Mouse (Mus musculus): ENCODE data around the gene Nae1. TPM values are rescaled to one million over a fixed set of nuclear protein-coding genes. Genes with fewer than 3 reads are reported as not detected.

Nae1 gene
- polyA plus RNA-seq, 1 experiment from 2014 or later = 110 TPM

DNA sequence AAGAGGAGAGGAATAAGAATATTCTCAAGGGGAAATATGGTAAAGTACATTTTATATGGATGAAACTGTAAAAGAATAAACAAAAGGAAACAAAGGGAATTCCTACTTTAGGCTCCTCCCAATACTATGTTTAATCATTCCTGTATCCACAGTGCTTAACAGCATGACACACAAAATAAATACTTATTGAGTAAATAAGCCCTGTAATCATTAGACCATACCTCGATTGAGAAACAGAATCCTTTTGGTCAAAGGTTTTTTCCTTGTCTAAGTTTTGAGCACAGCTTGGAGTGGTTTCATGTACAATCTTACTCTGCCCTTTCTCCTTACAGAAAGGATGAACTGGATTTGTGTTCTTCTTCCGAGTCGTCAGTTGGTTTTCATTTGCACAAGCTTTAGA lies 62.0 kb downstream of the Nae1 start:
- WGBS = 77% methylated on average over 3 of the region's 3 CpGs
- Histone ChIP-seq H3K27me3 (ENCODE audit: control insufficient read depth, insufficient read depth, low read depth, low read length) (no peaks in the 10 kb centered on the region), H3K36me3 (ENCODE audit: control insufficient read depth, insufficient read depth, low read length) (no peaks in the 10 kb centered on the region), H3K4me1 (ENCODE audit: control insufficient read depth, insufficient read depth, low read length) (no peaks in the 10 kb centered on the region), H3K27ac (ENCODE audit: low read length) (no peak overlapping the region), H3K4me2 (ENCODE audit: low read length) (no peak overlapping the region), H3K9me3 (replicated peaks; ENCODE audit: control insufficient read depth, low read length, poor library complexity, severe bottlenecking) (no peaks in the 10 kb centered on the region), H3K4me3 (ENCODE audit: low read depth, low read length) (no peak overlapping the region), H3K9ac (ENCODE audit: low read depth, low read length) (no peak overlapping the region)
- ATAC-seq = no peak

DNA sequence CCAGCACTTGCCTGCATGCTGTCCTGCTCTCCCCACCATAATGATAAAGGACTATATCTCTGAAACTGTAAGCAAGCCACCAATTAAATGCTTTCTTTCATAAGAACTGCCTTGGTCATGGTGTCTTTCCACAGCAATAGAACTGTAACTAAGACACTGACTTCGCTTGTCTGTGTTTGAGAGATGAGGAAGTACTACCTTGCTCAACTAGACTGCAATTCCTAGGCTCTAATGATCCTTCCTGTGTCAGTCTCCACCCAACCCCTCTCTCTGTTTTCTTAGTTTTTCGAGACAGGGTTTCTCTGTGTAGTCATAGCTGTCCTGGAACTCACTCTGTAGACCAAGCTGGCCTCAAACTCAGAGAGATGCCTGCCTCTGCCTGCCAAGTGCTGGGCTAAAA lies 67.0 kb downstream of the Nae1 start:
- no peak overlapping the region for H3K9ac ChIP-seq (ENCODE audit: low read depth, low read length)
- no peak overlapping the region for H3K4me3 ChIP-seq (ENCODE audit: low read depth, low read length)
- WGBS = 78% methylated on average over 2 of the region's 2 CpGs
- H3K36me3 ChIP-seq (ENCODE audit: control insufficient read depth, insufficient read depth, low read length) = no peaks in the 10 kb centered on the region
- no peak for ATAC-seq
- no peaks in the 10 kb centered on the region for H3K4me1 ChIP-seq (ENCODE audit: control insufficient read depth, insufficient read depth, low read length)
- no peaks in the 10 kb centered on the region for H3K27me3 ChIP-seq (ENCODE audit: control insufficient read depth, insufficient read depth, low read depth, low read length)
- no peak overlapping the region for H3K27ac ChIP-seq (ENCODE audit: low read length)
- H3K9me3 ChIP-seq (replicated peaks; ENCODE audit: control insufficient read depth, low read length, poor library complexity, severe bottlenecking) = no peaks in the 10 kb centered on the region
- no peak overlapping the region for H3K4me2 ChIP-seq (ENCODE audit: low read length)

Other genes starting within 250 kb of the Nae1 start
- gene Cmtm2a, start 241.5 kb downstream of the Nae1 start, polyA plus RNA-seq (2015; fragmentation: Nextera tagmentation; extraction: Ambion mirVana) = not detected in 2 replicates
- gene Gm45711, start 224.6 kb downstream of the Nae1 start, polyA plus RNA-seq (2015; fragmentation: Nextera tagmentation; extraction: Ambion mirVana) = not detected in 2 replicates
- not detected in 2 replicates for gene Cmtm1, start 224.5 kb downstream of the Nae1 start, polyA plus RNA-seq (2015; fragmentation: Nextera tagmentation; extraction: Ambion mirVana)
- not detected in 2 replicates for gene Gm11020, start 213.1 kb downstream of the Nae1 start, polyA plus RNA-seq (2015; fragmentation: Nextera tagmentation; extraction: Ambion mirVana)
- not detected in 2 replicates for gene Cmtm2b, start 212.4 kb downstream of the Nae1 start, polyA plus RNA-seq (2015; fragmentation: Nextera tagmentation; extraction: Ambion mirVana)
- 33.7 and 37.0 TPM in 2 replicates for gene Cmtm3, start 195.2 kb downstream of the Nae1 start, polyA plus RNA-seq (2015; fragmentation: Nextera tagmentation; extraction: Ambion mirVana)
- 2.7 TPM in 2 replicates for gene Cmtm4, start 138.8 kb downstream of the Nae1 start, polyA plus RNA-seq (2015; fragmentation: Nextera tagmentation; extraction: Ambion mirVana)
- 114 and 136 TPM in 2 replicates for gene Dync1li2, start 91.6 kb downstream of the Nae1 start, polyA plus RNA-seq (2015; fragmentation: Nextera tagmentation; extraction: Ambion mirVana)
- gene Terb1, start 24.7 kb downstream of the Nae1 start, polyA plus RNA-seq (2015; fragmentation: Nextera tagmentation; extraction: Ambion mirVana) = 0.70 and 0.81 TPM in 2 replicates
- gene Car7, start 52 bp upstream of the Nae1 start, polyA plus RNA-seq (2015; fragmentation: Nextera tagmentation; extraction: Ambion mirVana) = 3.5 and 4.6 TPM in 2 replicates
- 23.5 and 25.7 TPM in 2 replicates for gene Pdp2, start 56.8 kb upstream of the Nae1 start, polyA plus RNA-seq (2015; fragmentation: Nextera tagmentation; extraction: Ambion mirVana)
- not detected in 2 replicates for gene Cdh16, start 89.8 kb upstream of the Nae1 start, polyA plus RNA-seq (2015; fragmentation: Nextera tagmentation; extraction: Ambion mirVana)
- gene Rrad, start 96.7 kb upstream of the Nae1 start, polyA plus RNA-seq (2015; fragmentation: Nextera tagmentation; extraction: Ambion mirVana) = 2.9 and 3.2 TPM in 2 replicates
- gene Ciao2b, start 107.3 kb upstream of the Nae1 start, polyA plus RNA-seq (2015; fragmentation: Nextera tagmentation; extraction: Ambion mirVana) = 123 and 129 TPM in 2 replicates
- not detected in 2 replicates for gene Ces2a, start 199.4 kb upstream of the Nae1 start, polyA plus RNA-seq (2015; fragmentation: Nextera tagmentation; extraction: Ambion mirVana)